Mouse (Mus musculus) left cerebral cortex, adult 11 months (tissue): ENCODE measurements at regions not wholly inside any gene's neighbourhood (a gene's known extent, or its start where the extent isn't known, plus 50 kb on each side); places are given as distances from the start of the nearest gene placed in this dataset.

Experiments used
- DNase-seq: peaks from one replicate; pipeline ENCODE4 v3.0.0; 2022; ENCODE audit warnings: low spot score

DNA sequence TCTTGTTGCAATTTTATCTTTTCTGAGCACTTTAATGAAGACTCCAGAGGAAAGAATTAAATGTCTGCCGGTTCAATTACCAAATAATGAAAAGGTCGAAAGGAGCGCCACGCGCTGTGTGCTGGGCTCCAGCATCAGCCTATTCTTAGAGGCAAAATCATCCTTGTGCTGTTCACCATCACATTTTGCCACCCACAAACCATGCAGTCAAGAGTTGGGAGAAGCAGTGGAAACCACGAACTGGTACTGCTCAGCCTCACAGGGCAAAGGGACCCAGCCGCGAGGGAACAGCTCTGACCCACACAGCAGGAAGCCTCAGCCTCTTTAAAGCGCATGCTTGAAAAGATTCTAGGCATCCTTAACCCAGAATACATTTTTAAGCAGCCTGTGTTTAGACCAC, 134.0 kb upstream of the Pum3 start:
- no peak for DNase-seq

GRCm38 (mm10) chr19:27558199-27558598, 128.6 kb upstream of the Pum3 start:
- peak; percentile 27 for DNase-seq

GRCm38 (mm10) chr19:27556697-27557096, 127.1 kb upstream of the Pum3 start:
- DNase-seq = no peak

GRCm38 (mm10) chr19:27554841-27555240, 125.2 kb upstream of the Pum3 start:
- DNase-seq = peak; percentile 19

DNA sequence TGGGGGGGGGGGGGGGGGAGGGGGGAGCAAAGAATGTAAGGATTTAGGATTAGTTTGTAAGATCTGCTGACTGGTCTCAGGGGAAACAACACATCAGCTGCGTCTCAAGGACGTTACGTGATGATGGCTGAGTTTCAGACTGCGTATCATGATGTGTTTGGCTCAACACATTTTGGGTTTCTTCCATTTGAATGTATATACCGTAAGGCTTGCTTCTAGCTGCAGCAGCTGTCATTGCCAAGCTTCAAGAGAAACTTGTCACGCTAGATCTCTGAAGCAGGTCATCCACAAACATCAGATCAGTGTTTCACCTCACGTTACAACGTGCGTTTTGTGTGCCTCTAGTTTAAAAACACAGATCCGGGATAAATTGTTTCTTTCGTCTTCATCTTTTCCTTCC, 123.6 kb upstream of the Pum3 start:
- DNase-seq = no peak

- DNase-seq = no peak
Measured at GRCm38 (mm10) chr19:27537746-27538145, 108.1 kb upstream of the Pum3 start.

- DNase-seq = no peak
Measured at GRCm38 (mm10) chr19:27537066-27537465, 107.4 kb upstream of the Pum3 start.

- DNase-seq = no peak
Measured at GRCm38 (mm10) chr19:27527940-27528558, 98.4 kb upstream of the Pum3 start.

DNA sequence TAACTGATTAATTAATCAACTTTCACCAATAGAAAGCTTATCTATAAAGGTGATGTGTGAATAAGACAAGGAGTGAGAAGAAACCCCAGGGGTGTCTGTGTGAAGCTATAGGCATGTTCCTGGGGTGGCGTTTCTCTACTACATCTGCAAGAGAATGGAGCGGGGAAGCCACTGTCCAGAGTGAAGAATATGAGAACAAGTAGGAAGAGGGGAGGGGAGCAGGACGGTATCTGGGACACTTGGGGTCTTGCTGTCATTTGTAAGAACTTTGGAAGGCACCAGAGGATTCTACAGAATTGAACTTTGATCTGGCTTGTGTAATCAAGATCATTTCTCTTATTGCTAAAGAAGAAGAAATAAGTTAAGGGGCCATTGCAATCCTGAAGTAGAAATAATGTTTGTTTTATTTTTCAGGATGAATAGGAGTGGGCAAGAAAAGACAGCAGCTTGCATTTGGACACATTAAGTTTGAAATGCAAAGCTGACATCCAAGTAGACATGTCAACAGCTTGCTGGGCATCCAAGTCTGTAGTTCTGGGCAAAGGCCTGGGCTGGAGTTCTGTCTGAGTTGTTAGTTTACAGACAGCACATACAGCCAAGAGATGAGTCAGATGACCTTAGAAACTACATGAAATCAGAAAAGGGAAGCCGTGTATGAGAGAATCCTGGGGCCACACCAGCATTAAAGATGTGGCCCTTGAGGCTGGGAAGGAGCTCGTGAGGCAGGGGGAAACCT, 89.9 kb upstream of the Pum3 start:
- no peak for DNase-seq

GRCm38 (mm10) chr19:27514267-27514666, 84.6 kb upstream of the Pum3 start:
- DNase-seq = no peak

GRCm38 (mm10) chr19:27513535-27513934, 83.9 kb upstream of the Pum3 start:
- no peak for DNase-seq

DNA sequence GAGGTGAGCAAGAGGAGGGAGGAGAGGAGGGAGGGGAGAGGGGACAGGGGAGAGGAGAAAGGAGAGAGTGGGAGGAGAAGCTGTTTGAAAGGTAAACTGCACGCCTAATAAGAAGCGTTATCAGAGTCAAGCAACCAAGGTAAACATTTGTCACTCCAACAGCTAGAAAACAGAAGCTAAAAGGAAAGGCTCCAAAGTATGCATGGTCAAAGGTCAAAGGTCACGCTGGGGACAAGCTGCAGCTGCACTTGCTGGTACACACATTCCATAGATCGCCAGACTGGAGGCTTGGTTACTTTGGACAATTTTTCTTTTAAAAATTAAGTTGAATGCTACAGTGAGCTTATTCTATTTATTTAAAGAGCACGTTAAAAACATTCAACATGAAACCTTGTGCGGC, 81.7 kb upstream of the Pum3 start:
- no peak for DNase-seq

DNA sequence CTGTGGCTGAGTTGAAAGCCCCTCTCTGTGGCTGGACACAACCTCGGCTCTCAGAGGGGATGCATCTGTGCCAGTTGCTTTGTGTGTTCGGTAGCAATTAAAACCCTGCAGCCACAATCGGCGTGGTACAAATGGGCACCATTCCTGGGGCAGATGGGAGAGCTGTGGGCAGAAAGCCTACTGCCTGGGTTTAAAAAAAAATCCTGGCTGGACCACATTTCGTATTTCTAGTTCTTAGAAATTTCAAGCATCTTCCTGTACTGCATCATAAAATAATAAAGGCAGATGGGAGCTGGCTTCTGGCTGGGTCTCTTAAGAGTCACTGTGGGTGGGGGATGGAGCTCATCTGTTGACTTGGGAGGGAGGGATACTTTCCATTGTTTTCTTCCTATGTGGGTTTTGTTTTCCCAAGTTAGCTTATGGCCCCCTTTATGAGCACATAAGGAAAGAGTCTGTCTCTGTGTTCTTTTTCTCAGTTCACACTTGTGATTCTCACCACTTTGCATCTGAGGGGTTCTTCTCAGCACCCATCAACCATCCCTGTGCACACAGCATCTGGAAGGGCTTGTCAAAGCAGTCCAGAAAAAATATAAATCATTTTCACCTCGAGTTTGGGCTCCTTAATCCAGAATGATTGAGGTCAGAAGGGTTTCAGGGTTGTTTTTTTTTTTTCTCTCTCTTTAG, 80.5 kb upstream of the Pum3 start:
- peak; percentile 23 for DNase-seq

DNA sequence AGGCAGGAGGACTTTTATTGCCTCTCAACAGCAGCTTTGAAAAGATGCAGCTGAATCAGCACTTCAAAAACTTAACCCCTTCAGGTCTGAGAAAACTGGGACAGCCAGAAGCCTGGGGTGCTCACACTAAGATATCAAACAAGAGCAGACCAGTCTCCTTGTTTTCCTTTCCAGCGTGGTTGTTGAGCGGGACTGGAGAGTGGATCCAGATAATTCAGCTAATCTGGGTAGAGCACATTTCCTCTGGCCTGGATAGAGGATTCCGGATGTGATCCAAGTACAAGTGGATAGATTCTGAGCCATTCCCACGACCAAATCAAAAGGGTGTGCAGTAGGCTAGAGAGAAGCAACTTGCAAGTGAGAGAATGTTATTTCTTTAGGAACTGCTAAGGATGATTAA, 68.7 kb upstream of the Pum3 start:
- DNase-seq = no peak

- DNase-seq = peak; percentile 22
Measured at GRCm38 (mm10) chr19:27492468-27492867, 62.8 kb upstream of the Pum3 start.

GRCm38 (mm10) chr19:27491873-27492272, 62.2 kb upstream of the Pum3 start:
- no peak for DNase-seq

- no peak for DNase-seq
Measured at GRCm38 (mm10) chr19:27489053-27489452, 59.4 kb upstream of the Pum3 start.
